Mouse (Mus musculus): Measurements from ENCODE around the gene Irf6. TPM values are rescaled to one million over a fixed set of nuclear protein-coding genes. Genes with fewer than 3 reads are reported as not detected.
A peak's percentile ranks its signal among the peaks of the same experiment; 100 is the strongest.

The Irf6 gene
- polyA plus RNA-seq (2014; fragmentation: Nextera tagmentation; extraction: Ambion mirVana): 0.35 and 0.60 TPM in 2 replicates

- under 1% methylated on average over 30 of the region's 30 CpGs for WGBS
- Histone ChIP-seq H3K9me3 (replicated peaks; ENCODE audit: control insufficient read depth, low read length) (no peaks in the 10 kb centered on the region), H3K9ac (ENCODE audit: low read length) (0 out of 2 replicates have a peak within 1 kb of the TSS, but pooled peaks have one; percentile 26), H3K4me3 (ENCODE audit: low read depth, low read length) (peak within 1 kb of the TSS; percentile 6; the same call in 1 of the 2 replicates), H3K27ac (ENCODE audit: low read depth, low read length) (no peak within 1 kb of the TSS), H3K27me3 (replicated peaks; ENCODE audit: control insufficient read depth, insufficient read depth, low read length) (peaks cover 21% of the 10 kb centered on the region), H3K4me2 (ENCODE audit: low read length) (peak within 1 kb of the TSS; percentile 30), H3K4me1 (ENCODE audit: control insufficient read depth, insufficient read depth, low read length) (no peaks in the 10 kb centered on the region), H3K36me3 (ENCODE audit: control insufficient read depth, insufficient read depth, low read length) (no peaks in the 10 kb centered on the region)
- ATAC-seq: peak; percentile 66
- DNase-seq (ENCODE audit: low spot score): peak; percentile 29
Observed at GRCm38 (mm10) chr1:193152872-193153271, at the start of gene Irf6. Gene Irf6, plus strand, starts transcription at chr1:193153111.

- DNase-seq (ENCODE audit: low spot score): no peak
- no peak overlapping the region for H3K27ac ChIP-seq (ENCODE audit: low read depth, low read length)
- WGBS: 94% methylated on average over 9 of the region's 9 CpGs
- no peaks in the 10 kb centered on the region for H3K9me3 ChIP-seq (replicated peaks; ENCODE audit: control insufficient read depth, low read length)
- H3K4me2 ChIP-seq (ENCODE audit: low read length): no peak overlapping the region
- H3K4me1 ChIP-seq (ENCODE audit: control insufficient read depth, insufficient read depth, low read length): no peaks in the 10 kb centered on the region
- no peaks in the 10 kb centered on the region for H3K27me3 ChIP-seq (replicated peaks; ENCODE audit: control insufficient read depth, insufficient read depth, low read length)
- H3K4me3 ChIP-seq (ENCODE audit: low read depth, low read length): no peak overlapping the region
- H3K9ac ChIP-seq (ENCODE audit: low read length): no peak overlapping the region
- ATAC-seq: no peak
- peaks cover 98% of the 10 kb centered on the region for H3K36me3 ChIP-seq (ENCODE audit: control insufficient read depth, insufficient read depth, low read length)
Observed at GRCm38 (mm10) chr1:193112093-193112492, 40.8 kb upstream of the Irf6 start.

GRCm38 (mm10) chr1:193122793-193123192, 30.1 kb upstream of the Irf6 start:
- H3K9me3 ChIP-seq (replicated peaks; ENCODE audit: control insufficient read depth, low read length): no peaks in the 10 kb centered on the region
- DNase-seq (ENCODE audit: low spot score): no peak
- no peaks in the 10 kb centered on the region for H3K4me1 ChIP-seq (ENCODE audit: control insufficient read depth, insufficient read depth, low read length)
- no peak for ATAC-seq
- no peak overlapping the region for H3K4me3 ChIP-seq (ENCODE audit: low read depth, low read length)
- no peak overlapping the region for H3K27ac ChIP-seq (ENCODE audit: low read depth, low read length)
- no peak overlapping the region for H3K9ac ChIP-seq (ENCODE audit: low read length)
- WGBS: 96% methylated on average over 7 of the region's 7 CpGs
- peaks cover 91% of the 10 kb centered on the region for H3K36me3 ChIP-seq (ENCODE audit: control insufficient read depth, insufficient read depth, low read length)
- no peak overlapping the region for H3K4me2 ChIP-seq (ENCODE audit: low read length)
- H3K27me3 ChIP-seq (replicated peaks; ENCODE audit: control insufficient read depth, insufficient read depth, low read length): no peaks in the 10 kb centered on the region

- Histone ChIP-seq H3K9ac (ENCODE audit: low read length) (no peak overlapping the region), H3K27me3 (replicated peaks; ENCODE audit: control insufficient read depth, insufficient read depth, low read length) (no peaks in the 10 kb centered on the region), H3K9me3 (replicated peaks; ENCODE audit: control insufficient read depth, low read length) (no peaks in the 10 kb centered on the region), H3K27ac (ENCODE audit: low read depth, low read length) (no peak overlapping the region), H3K36me3 (ENCODE audit: control insufficient read depth, insufficient read depth, low read length) (peaks cover 89% of the 10 kb centered on the region), H3K4me3 (ENCODE audit: low read depth, low read length) (no peak overlapping the region), H3K4me2 (ENCODE audit: low read length) (no peak overlapping the region), H3K4me1 (ENCODE audit: control insufficient read depth, insufficient read depth, low read length) (no peaks in the 10 kb centered on the region)
- no peak for DNase-seq (ENCODE audit: low spot score)
- no peak for ATAC-seq
- 95% methylated on average over 6 of the region's 6 CpGs for WGBS
Observed at GRCm38 (mm10) chr1:193123290-193123689, 29.6 kb upstream of the Irf6 start.

GRCm38 (mm10) chr1:193125835-193126234, 27.1 kb upstream of the Irf6 start:
- H3K36me3 ChIP-seq (ENCODE audit: control insufficient read depth, insufficient read depth, low read length): peaks cover 65% of the 10 kb centered on the region
- H3K27me3 ChIP-seq (replicated peaks; ENCODE audit: control insufficient read depth, insufficient read depth, low read length): no peaks in the 10 kb centered on the region
- no peak overlapping the region for H3K9ac ChIP-seq (ENCODE audit: low read length)
- H3K27ac ChIP-seq (ENCODE audit: low read depth, low read length): no peak overlapping the region
- H3K9me3 ChIP-seq (replicated peaks; ENCODE audit: control insufficient read depth, low read length): no peaks in the 10 kb centered on the region
- no peak overlapping the region for H3K4me3 ChIP-seq (ENCODE audit: low read depth, low read length)
- 79% methylated on average over 4 of the region's 4 CpGs for WGBS
- DNase-seq (ENCODE audit: low spot score) (peak; percentile 59), ATAC-seq (no peak)
- H3K4me1 ChIP-seq (ENCODE audit: control insufficient read depth, insufficient read depth, low read length): peaks cover 10% of the 10 kb centered on the region
- no peak overlapping the region for H3K4me2 ChIP-seq (ENCODE audit: low read length)

- DNase-seq (ENCODE audit: low spot score): no peak
- H3K9me3 ChIP-seq (replicated peaks; ENCODE audit: control insufficient read depth, low read length): no peaks in the 10 kb centered on the region
Observed at GRCm38 (mm10) chr1:193128055-193128454, 24.9 kb upstream of the Irf6 start.

GRCm38 (mm10) chr1:193129321-193129720, 23.6 kb upstream of the Irf6 start:
- H3K4me3 ChIP-seq (ENCODE audit: low read depth, low read length): peak overlapping the region; percentile 98
- 26% methylated on average over 5 of the region's 5 CpGs for WGBS
- no peaks in the 10 kb centered on the region for H3K27me3 ChIP-seq (replicated peaks; ENCODE audit: control insufficient read depth, insufficient read depth, low read length)
- peaks cover 10% of the 10 kb centered on the region for H3K4me1 ChIP-seq (ENCODE audit: control insufficient read depth, insufficient read depth, low read length)
- peak overlapping the region; percentile 58 for H3K4me2 ChIP-seq (ENCODE audit: low read length)
- ATAC-seq: no peak
- DNase-seq (ENCODE audit: low spot score): no peak
- H3K36me3 ChIP-seq (ENCODE audit: control insufficient read depth, insufficient read depth, low read length): peaks cover 31% of the 10 kb centered on the region
- H3K9me3 ChIP-seq (replicated peaks; ENCODE audit: control insufficient read depth, low read length): no peaks in the 10 kb centered on the region
- H3K27ac ChIP-seq (ENCODE audit: low read depth, low read length): no peak overlapping the region
- H3K9ac ChIP-seq (ENCODE audit: low read length): peak overlapping the region; percentile 85

More at GRCm38 (mm10) chr1:193128055-193128454, 24.9 kb upstream of the Irf6 start:
- Histone ChIP-seq H3K4me3 (ENCODE audit: low read depth, low read length) (no peak overlapping the region), H3K4me2 (ENCODE audit: low read length) (no peak overlapping the region), H3K4me1 (ENCODE audit: control insufficient read depth, insufficient read depth, low read length) (peaks cover 10% of the 10 kb centered on the region), H3K27me3 (replicated peaks; ENCODE audit: control insufficient read depth, insufficient read depth, low read length) (no peaks in the 10 kb centered on the region), H3K27ac (ENCODE audit: low read depth, low read length) (no peak overlapping the region), H3K9ac (ENCODE audit: low read length) (no peak overlapping the region), H3K36me3 (ENCODE audit: control insufficient read depth, insufficient read depth, low read length) (peaks cover 43% of the 10 kb centered on the region)
- 91% methylated on average over 6 of the region's 6 CpGs for WGBS
- ATAC-seq: no peak

- H3K9me3 ChIP-seq (replicated peaks; ENCODE audit: control insufficient read depth, low read length): no peaks in the 10 kb centered on the region
- H3K9ac ChIP-seq (ENCODE audit: low read length): peak within 1 kb of the TSS; percentile 85
- ATAC-seq: peak; percentile 94
- H3K4me2 ChIP-seq (ENCODE audit: low read length): peak within 1 kb of the TSS; percentile 58
- peaks cover 10% of the 10 kb centered on the region for H3K4me1 ChIP-seq (ENCODE audit: control insufficient read depth, insufficient read depth, low read length)
- peak within 1 kb of the TSS; percentile 64; the same call in 1 of the 2 replicates for H3K27ac ChIP-seq (ENCODE audit: low read depth, low read length)
- under 1% methylated on average over 61 of the region's 61 CpGs for WGBS
- peak; percentile 100 for DNase-seq (ENCODE audit: low spot score)
- H3K36me3 ChIP-seq (ENCODE audit: control insufficient read depth, insufficient read depth, low read length): peaks cover 26% of the 10 kb centered on the region
- H3K4me3 ChIP-seq (ENCODE audit: low read depth, low read length): peak within 1 kb of the TSS; percentile 98
- no peaks in the 10 kb centered on the region for H3K27me3 ChIP-seq (replicated peaks; ENCODE audit: control insufficient read depth, insufficient read depth, low read length)
Observed at GRCm38 (mm10) chr1:193129786-193130455, 23.0 kb upstream of the Irf6 start, which contains the start of gene Diexf. Gene Diexf, minus strand, starts transcription at chr1:193130272.

- Histone ChIP-seq H3K27me3 (replicated peaks; ENCODE audit: control insufficient read depth, insufficient read depth, low read length) (no peaks in the 10 kb centered on the region), H3K9ac (ENCODE audit: low read length) (peak overlapping the region; percentile 66), H3K4me2 (ENCODE audit: low read length) (peak overlapping the region; percentile 56), H3K9me3 (replicated peaks; ENCODE audit: control insufficient read depth, low read length) (no peaks in the 10 kb centered on the region), H3K4me1 (ENCODE audit: control insufficient read depth, insufficient read depth, low read length) (peaks cover 10% of the 10 kb centered on the region), H3K27ac (ENCODE audit: low read depth, low read length) (peak overlapping the region; percentile 64; the same call in 1 of the 2 replicates), H3K4me3 (ENCODE audit: low read depth, low read length) (peak overlapping the region; percentile 98), H3K36me3 (ENCODE audit: control insufficient read depth, insufficient read depth, low read length) (peaks cover 21% of the 10 kb centered on the region)
- ATAC-seq (no peak; the same call in 1 of the 2 replicates), DNase-seq (ENCODE audit: low spot score) (no peak)
- 26% methylated on average over 11 of the region's 11 CpGs for WGBS
Observed at GRCm38 (mm10) chr1:193130456-193130825, 22.5 kb upstream of the Irf6 start.

Data from forebrain, embryonic 14.5 days (tissue).